Mouse (Mus musculus): ENCODE data around the gene Smok2b.
"Not testable (repeated sequence)": the region's sequence is repeated elsewhere in the genome, so short reads cannot be mapped to it uniquely, and the experiment has no call there.

The Smok2b gene

GRCm38 (mm10) chr17:13229957-13230356 is at the start of gene Smok2b:
Smok2b (plus strand) TSS chr17:13230257.
- DNase-seq (ENCODE audit: low spot score), result not testable (repeated sequence)

GRCm38 (mm10) chr17:13180491-13180890 is 49.6 kb upstream of the Smok2b start:
- DNase-seq (ENCODE audit: low spot score), result not testable (repeated sequence)

- DNase-seq (ENCODE audit: low spot score), result not testable (repeated sequence)
Observed at GRCm38 (mm10) chr17:13182712-13183111, 47.3 kb upstream of the Smok2b start.

- DNase-seq (ENCODE audit: low spot score), result not testable (repeated sequence)
Observed at GRCm38 (mm10) chr17:13184514-13184913, 45.5 kb upstream of the Smok2b start.

GRCm38 (mm10) chr17:13186541-13186940 is 43.5 kb upstream of the Smok2b start:
- not testable (repeated sequence) for DNase-seq (ENCODE audit: low spot score)

- DNase-seq (ENCODE audit: low spot score), result not testable (repeated sequence)
Observed at GRCm38 (mm10) chr17:13187621-13188020, 42.4 kb upstream of the Smok2b start.

- DNase-seq (ENCODE audit: low spot score), result not testable (repeated sequence)
Observed at GRCm38 (mm10) chr17:13188846-13189245, 41.2 kb upstream of the Smok2b start.

GRCm38 (mm10) chr17:13190836-13191583 is 39.0 kb upstream of the Smok2b start:
- not testable (repeated sequence) for DNase-seq (ENCODE audit: low spot score)

- not testable (repeated sequence) for DNase-seq (ENCODE audit: low spot score)
Observed at GRCm38 (mm10) chr17:13196486-13196885, 33.6 kb upstream of the Smok2b start.

GRCm38 (mm10) chr17:13198812-13199211 is 31.2 kb upstream of the Smok2b start:
- DNase-seq (ENCODE audit: low spot score), result not testable (repeated sequence)

GRCm38 (mm10) chr17:13199880-13200409 is 30.1 kb upstream of the Smok2b start:
- not testable (repeated sequence) for DNase-seq (ENCODE audit: low spot score)

- not testable (repeated sequence) for DNase-seq (ENCODE audit: low spot score)
Observed at GRCm38 (mm10) chr17:13201551-13201950, 28.5 kb upstream of the Smok2b start.

- not testable (repeated sequence) for DNase-seq (ENCODE audit: low spot score)
Observed at GRCm38 (mm10) chr17:13202453-13203107, 27.5 kb upstream of the Smok2b start.

GRCm38 (mm10) chr17:13205247-13205646 is 24.8 kb upstream of the Smok2b start:
- DNase-seq (ENCODE audit: low spot score), result not testable (repeated sequence)

GRCm38 (mm10) chr17:13206491-13206890 is 23.6 kb upstream of the Smok2b start:
- no peak for DNase-seq (ENCODE audit: low spot score)

GRCm38 (mm10) chr17:13208460-13208859 is 21.6 kb upstream of the Smok2b start:
- DNase-seq (ENCODE audit: low spot score), result not testable (repeated sequence)

GRCm38 (mm10) chr17:13212136-13212850 is 17.8 kb upstream of the Smok2b start:
- peak; percentile 65 for DNase-seq (ENCODE audit: low spot score)

GRCm38 (mm10) chr17:13214169-13214568 is 15.9 kb upstream of the Smok2b start:
- no peak for DNase-seq (ENCODE audit: low spot score)

- DNase-seq (ENCODE audit: low spot score), result no peak
Observed at GRCm38 (mm10) chr17:13215595-13215994, 14.5 kb upstream of the Smok2b start.

- DNase-seq (ENCODE audit: low spot score), result no peak
Observed at GRCm38 (mm10) chr17:13220888-13221287, 9.2 kb upstream of the Smok2b start, which contains the start of gene Smok2a. Smok2a (plus strand) TSS chr17:13221188.

GRCm38 (mm10) chr17:13221921-13222320 is 8.1 kb upstream of the Smok2b start:
- DNase-seq (ENCODE audit: low spot score), result not testable (repeated sequence)

GRCm38 (mm10) chr17:13239461-13239860 is 9.4 kb downstream of the Smok2b start:
- DNase-seq (ENCODE audit: low spot score), result not testable (repeated sequence)
